Mouse (Mus musculus): ENCODE results near the gene Gramd1b.

DNA sequence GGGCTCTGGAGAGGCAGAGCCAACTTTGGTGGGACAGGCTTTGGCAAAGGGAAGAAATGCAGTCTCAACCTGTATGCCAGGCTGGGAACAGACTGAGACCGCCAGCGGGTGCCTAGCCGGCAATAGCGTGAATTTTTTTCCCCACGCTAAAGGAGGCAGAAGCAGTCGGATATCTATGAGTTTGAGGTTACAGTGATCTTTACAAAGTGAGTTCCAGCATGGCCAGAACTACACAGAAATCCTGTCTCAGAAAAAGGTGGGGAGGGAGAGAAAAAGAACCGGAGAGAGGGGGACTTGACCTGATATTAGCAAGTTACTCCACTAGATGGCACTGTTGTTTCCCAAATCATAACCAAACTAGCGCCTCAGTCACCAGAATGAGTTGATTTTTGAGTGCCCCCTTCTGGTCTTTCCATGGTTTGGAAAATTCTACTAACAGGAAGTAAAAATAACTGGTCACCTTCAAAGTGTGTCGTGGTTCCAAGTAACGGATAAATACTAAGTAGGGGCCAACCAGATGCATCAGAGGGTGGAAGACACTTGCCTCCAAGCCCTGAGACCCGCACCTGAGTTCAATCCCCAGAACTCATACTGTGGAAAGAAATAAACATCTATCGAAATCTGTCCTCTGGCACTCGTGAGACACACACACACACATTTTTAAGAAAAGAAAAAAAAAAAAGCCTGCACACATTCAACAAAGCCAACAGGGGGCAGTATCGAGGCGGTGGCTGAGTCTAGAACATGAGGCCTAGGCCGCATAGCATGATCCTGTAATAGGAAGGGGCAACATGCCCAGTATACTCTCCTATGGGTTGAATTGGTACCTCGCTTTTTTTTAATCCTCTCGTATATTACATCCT, 116.0 kb downstream of the Gramd1b start:
- no peak for TF ChIP-seq POLR2A (IDR thresholded peaks at IDR 0.05; ENCODE audit: borderline replicate concordance, extremely low read depth, insufficient read depth, insufficient read length, poor library complexity, severe bottlenecking)
- peak; percentile 69; the same call in 1 of the 2 replicates for TF ChIP-seq CTCF (IDR thresholded peaks at IDR 0.05; ENCODE audit: borderline replicate concordance, extremely low read depth, insufficient read depth, insufficient read length)

Data from brain, embryonic 14.5 days (tissue).